Mouse (Mus musculus): ENCODE data around the gene Atad5. TPM values are rescaled to one million over a fixed set of nuclear protein-coding genes. Genes with fewer than 3 reads are reported as not detected.
"Not testable (repeated sequence)": the region's sequence is repeated elsewhere in the genome, so short reads cannot be mapped to it uniquely, and the experiment has no call there.

The Atad5 gene
- polyA plus RNA-seq (2012; rRNA removed) = 0.83 and 1.2 TPM in 2 replicates

- peak; percentile 52 for DNase-seq (ENCODE audit: low read depth, low spot score)
- 3% methylated on average over 57 of the region's 57 CpGs for WGBS
Observed at GRCm38 (mm10) chr11:80088917-80089816, at the start of gene Atad5. Gene Atad5, plus strand, starts transcription at chr11:80089400.

GRCm38 (mm10) chr11:80042615-80043418 is 46.4 kb upstream of the Atad5 start:
- DNase-seq (ENCODE audit: low read depth, low spot score) = peak; percentile 14
- 47% methylated on average over 10 of the region's 10 CpGs for whole genome bisulfite sequencing

GRCm38 (mm10) chr11:80043419-80043817 is 45.8 kb upstream of the Atad5 start:
- 89% methylated on average over 8 of the region's 8 CpGs for WGBS
- no peak for DNase-seq (ENCODE audit: low read depth, low spot score)

- no peak for DNase-seq (ENCODE audit: low read depth, low spot score)
- 84% methylated on average over 7 of the region's 7 CpGs for WGBS
Observed at GRCm38 (mm10) chr11:80046856-80047255, 42.3 kb upstream of the Atad5 start.

- 67% methylated on average over 2 of the region's 2 CpGs for WGBS
Observed at GRCm38 (mm10) chr11:80050088-80050487, 39.1 kb upstream of the Atad5 start.

GRCm38 (mm10) chr11:80052456-80052855 is 36.7 kb upstream of the Atad5 start:
- 78% methylated on average over 7 of the region's 7 CpGs for WGBS
- DNase-seq (ENCODE audit: low read depth, low spot score) = no peak

More at GRCm38 (mm10) chr11:80050088-80050487, 39.1 kb upstream of the Atad5 start:
- no peak for DNase-seq (ENCODE audit: low read depth, low spot score)

GRCm38 (mm10) chr11:80053171-80053570 is 36.0 kb upstream of the Atad5 start:
- no peak for DNase-seq (ENCODE audit: low read depth, low spot score)

GRCm38 (mm10) chr11:80054659-80055058 is 34.5 kb upstream of the Atad5 start:
- DNase-seq (ENCODE audit: low read depth, low spot score) = no peak
- WGBS = 64% methylated on average over 4 of the region's 4 CpGs

More at GRCm38 (mm10) chr11:80053171-80053570, 36.0 kb upstream of the Atad5 start:
- WGBS = 95% methylated on average over 5 of the region's 5 CpGs

GRCm38 (mm10) chr11:80056141-80056540 is 33.1 kb upstream of the Atad5 start:
- DNase-seq (ENCODE audit: low read depth, low spot score) = no peak
- 90% methylated on average over 9 of the region's 9 CpGs for WGBS

- DNase-seq (ENCODE audit: low read depth, low spot score) = no peak
- WGBS = 65% methylated on average over 4 of the region's 4 CpGs
Observed at GRCm38 (mm10) chr11:80062159-80062558, 27.0 kb upstream of the Atad5 start.

GRCm38 (mm10) chr11:80066373-80066772 is 22.8 kb upstream of the Atad5 start:
- DNase-seq (ENCODE audit: low read depth, low spot score) = not testable (repeated sequence)
- 88% methylated on average over 4 of the region's 4 CpGs for WGBS

GRCm38 (mm10) chr11:80067558-80067957 is 21.6 kb upstream of the Atad5 start:
- DNase-seq (ENCODE audit: low read depth, low spot score) = no peak
- 56% methylated on average over 5 of the region's 5 CpGs for WGBS

GRCm38 (mm10) chr11:80069815-80070214 is 19.4 kb upstream of the Atad5 start:
- 10% methylated on average over 3 of the region's 3 CpGs for WGBS
- peak; percentile 53 for DNase-seq (ENCODE audit: low read depth, low spot score)

- no peak for DNase-seq (ENCODE audit: low read depth, low spot score)
- 86% methylated on average over 2 of the region's 2 CpGs for WGBS
Observed at GRCm38 (mm10) chr11:80071039-80071438, 18.2 kb upstream of the Atad5 start.

- DNase-seq (ENCODE audit: low read depth, low spot score) = no peak
Observed at GRCm38 (mm10) chr11:80072365-80072764, 16.8 kb upstream of the Atad5 start.

GRCm38 (mm10) chr11:80075608-80076277 is 13.5 kb upstream of the Atad5 start:
- 87% methylated on average over 5 of the region's 5 CpGs for WGBS
- DNase-seq (ENCODE audit: low read depth, low spot score) = no peak

More at GRCm38 (mm10) chr11:80072365-80072764, 16.8 kb upstream of the Atad5 start:
- WGBS = 80% methylated on average over 3 of the region's 3 CpGs

GRCm38 (mm10) chr11:80077784-80078545 is 11.2 kb upstream of the Atad5 start:
- WGBS = 83% methylated on average over 14 of the region's 14 CpGs
- DNase-seq (ENCODE audit: low read depth, low spot score) = no peak

- no peak for DNase-seq (ENCODE audit: low read depth, low spot score)
- 21% methylated on average over 1 of the region's 1 CpGs for WGBS
Observed at GRCm38 (mm10) chr11:80078831-80079230, 10.4 kb upstream of the Atad5 start.

- DNase-seq (ENCODE audit: low read depth, low spot score) = no peak
- 74% methylated on average over 6 of the region's 6 CpGs for WGBS
Observed at GRCm38 (mm10) chr11:80079751-80080150, 9.4 kb upstream of the Atad5 start.

All from large intestine, adult 2 months (tissue).